Mouse (Mus musculus): ENCODE results near the gene Eif1ax.
"Not testable (repeated sequence)": the region's sequence is repeated elsewhere in the genome, so short reads cannot be mapped to it uniquely, and the experiment has no call there.

Eif1ax gene

GRCm38 (mm10) chrX:159371831-159372752 is at the start of gene Eif1ax:
Eif1ax (plus strand) TSS chrX:159372178.
- peak; percentile 69 to 71 for DNase-seq (ENCODE audit: low spot score in 2 of 2)

GRCm38 (mm10) chrX:159364506-159364905 is 7.5 kb upstream of the Eif1ax start:
- DNase-seq (ENCODE audit: low spot score in 2 of 2): no peak

- no peak for DNase-seq (ENCODE audit: low spot score in 2 of 2)
These were observed 771 bp downstream of the Eif1ax start for GRCm38 (mm10) chrX:159372753-159373144.

GRCm38 (mm10) chrX:159387105-159387504 is 15.1 kb downstream of the Eif1ax start:
- no peak for DNase-seq (ENCODE audit: low spot score in 2 of 2)

GRCm38 (mm10) chrX:159388953-159389352 is 17.0 kb downstream of the Eif1ax start:
- no peak for DNase-seq (ENCODE audit: low spot score in 2 of 2)

GRCm38 (mm10) chrX:159390347-159390962 is 18.5 kb downstream of the Eif1ax start:
- no peak for DNase-seq (ENCODE audit: low spot score in 2 of 2)

GRCm38 (mm10) chrX:159391239-159391638 is 19.3 kb downstream of the Eif1ax start:
- DNase-seq (ENCODE audit: low spot score in 2 of 2): no peak

- peak in 1 of 2 experiments; percentile 42 for DNase-seq (ENCODE audit: low spot score in 2 of 2)
These were observed 37.3 kb downstream of the Eif1ax start for GRCm38 (mm10) chrX:159409253-159409652.

- peak in 1 of 2 experiments; percentile 3 for DNase-seq (ENCODE audit: low spot score in 2 of 2)
These were observed 42.3 kb downstream of the Eif1ax start, which contains the start of gene Map7d2 for GRCm38 (mm10) chrX:159414130-159414828. Map7d2 (plus strand) TSS chrX:159414572.

GRCm38 (mm10) chrX:159414829-159415673 is 43.1 kb downstream of the Eif1ax start:
- DNase-seq (ENCODE audit: low spot score in 2 of 2): no peak

- not testable (repeated sequence) for DNase-seq (ENCODE audit: low spot score in 2 of 2)
These were observed 58.5 kb downstream of the Eif1ax start for GRCm38 (mm10) chrX:159430507-159430906.
